Mouse (Mus musculus): ENCODE results near the gene Il1b. TPM values are rescaled to one million over a fixed set of nuclear protein-coding genes. Genes with fewer than 3 reads are reported as not detected.

The Il1b gene
- not detected for total RNA-seq (2021)
- long read RNA-seq, experiment 1: 0 reads
- long read RNA-seq, experiment 2: 0 reads

DNA sequence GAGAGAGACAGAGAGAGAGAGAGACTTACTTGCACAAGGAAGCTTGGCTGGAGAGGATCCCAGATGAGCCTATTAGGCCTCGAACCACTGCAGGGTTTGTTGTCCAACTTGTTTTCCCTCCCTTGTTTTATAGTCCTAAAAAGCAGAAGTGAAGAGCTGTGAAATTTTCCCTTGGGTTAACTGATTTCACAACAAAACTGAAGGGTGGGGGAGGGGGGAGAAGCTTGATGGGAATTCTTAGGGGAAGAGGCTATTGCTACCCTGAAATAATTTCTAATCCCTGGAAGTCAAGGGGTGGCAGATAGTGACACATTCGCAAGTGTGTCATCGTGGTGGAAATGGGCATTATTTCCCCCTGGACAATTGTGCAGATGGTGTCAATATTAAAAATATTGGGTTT lies at the start of gene Il1b:
Il1b (minus strand) TSS at position 101 of the 400 bp plus-strand sequence.
- H3K4me3 ChIP-seq: no peak within 1 kb of the TSS
- no peak for DNase-seq
- intact Hi-C loops (cut with DNase I): no loop called here
- TF ChIP-seq CTCF (IDR thresholded peaks at IDR 0.05): no peak
- no peak within 1 kb of the TSS for H3K27ac ChIP-seq

- intact Hi-C loops (cut with DNase I): no loop called here
- peak overlapping the region; percentile 57 for H3K27ac ChIP-seq
- DNase-seq: peak; percentile 20
- TF ChIP-seq CTCF (IDR thresholded peaks at IDR 0.05): no peak
- no peak overlapping the region for H3K4me3 ChIP-seq
Measured at GRCm38 (mm10) chr2:129419361-129419880, 48.5 kb upstream of the Il1b start.

DNA sequence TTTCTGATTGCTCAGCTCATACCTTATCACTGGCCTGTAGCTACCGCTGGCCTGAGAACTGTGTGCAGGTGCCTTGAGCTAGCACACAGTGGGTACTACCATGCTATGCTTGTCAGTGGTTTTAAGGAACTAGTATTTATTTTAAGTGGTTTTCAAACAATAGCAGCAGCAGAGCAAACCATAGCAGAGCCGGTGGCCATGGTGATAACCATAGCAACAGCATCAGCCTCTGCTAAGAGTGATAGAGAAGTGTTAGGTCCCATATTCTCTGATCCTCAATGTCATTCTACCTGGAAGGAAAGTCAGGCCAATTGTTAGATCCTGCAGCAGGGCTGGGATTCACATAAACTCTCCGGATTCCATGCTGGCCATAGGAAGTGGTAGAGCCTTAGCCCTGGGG lies 43.7 kb upstream of the Il1b start:
- DNase-seq: no peak
- H3K4me3 ChIP-seq: no peak overlapping the region
- intact Hi-C loops (cut with DNase I): no loop called here
- TF ChIP-seq CTCF (IDR thresholded peaks at IDR 0.05): no peak
- no peak overlapping the region for H3K27ac ChIP-seq

GRCm38 (mm10) chr2:129413488-129413887 lies 42.5 kb upstream of the Il1b start:
- intact Hi-C loops (cut with DNase I): no loop called here
- DNase-seq: no peak
- no peak for TF ChIP-seq CTCF (IDR thresholded peaks at IDR 0.05)
- Histone ChIP-seq H3K27ac (no peak overlapping the region), H3K4me3 (no peak overlapping the region)

- no peak overlapping the region for H3K27ac ChIP-seq
- no peak for DNase-seq
- intact Hi-C loops (cut with DNase I): no loop called here
- TF ChIP-seq CTCF (IDR thresholded peaks at IDR 0.05): no peak
- no peak overlapping the region for H3K4me3 ChIP-seq
Measured at GRCm38 (mm10) chr2:129411651-129412050, 40.7 kb upstream of the Il1b start.

DNA sequence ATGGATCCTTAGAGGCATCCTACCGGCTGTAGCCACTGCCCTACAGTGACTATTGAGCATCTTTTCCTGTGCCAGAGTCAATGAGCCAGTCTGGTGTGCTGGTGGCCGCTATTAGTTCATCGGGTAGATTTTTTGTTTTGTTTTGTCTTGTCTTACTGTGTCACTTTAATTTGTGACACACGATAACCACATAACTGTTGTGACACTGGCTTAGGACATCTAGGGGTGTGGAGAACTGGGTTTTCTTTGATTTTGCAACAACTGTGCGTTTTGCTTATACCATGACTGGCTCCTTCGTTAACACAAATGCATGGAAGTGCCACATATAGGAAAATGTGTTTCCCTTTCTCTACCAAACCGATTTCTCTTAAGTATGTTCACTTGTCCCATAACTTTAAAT lies 39.4 kb upstream of the Il1b start:
- H3K27ac ChIP-seq: no peak overlapping the region
- H3K4me3 ChIP-seq: no peak overlapping the region
- DNase-seq: no peak
- intact Hi-C loops (cut with DNase I): no loop called here
- no peak for TF ChIP-seq CTCF (IDR thresholded peaks at IDR 0.05)

DNA sequence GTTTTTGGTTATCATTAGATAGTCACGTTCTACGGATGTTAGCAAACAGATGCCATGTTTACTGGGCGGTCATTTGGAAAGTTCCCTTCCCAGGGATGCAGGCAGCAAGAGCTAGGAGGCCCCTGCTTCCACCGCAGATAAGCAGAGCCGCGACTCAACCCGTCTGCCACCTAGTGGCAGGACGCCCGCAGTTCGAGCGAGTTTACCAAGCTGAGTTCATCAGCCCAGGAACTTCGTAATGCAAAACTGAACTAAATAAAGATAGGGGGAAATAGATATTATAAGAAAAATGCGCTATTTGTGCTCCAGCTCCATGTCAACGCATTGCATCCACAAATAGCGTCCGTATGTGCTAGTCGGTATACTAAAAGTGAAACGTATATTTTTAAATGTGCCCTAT lies 37.5 kb upstream of the Il1b start:
- TF ChIP-seq CTCF (IDR thresholded peaks at IDR 0.05): peak; percentile 78
- Histone ChIP-seq H3K27ac (no peak overlapping the region), H3K4me3 (peak overlapping the region; percentile 23; the same call in 1 of the 2 replicates)
- peak; percentile 77 for DNase-seq
- intact Hi-C loops (cut with DNase I): loop anchor here (10.0 kb wide), 1 partner anchor 114 kb away; the partner anchor contains the start of gene Ckap2l

- 0 out of 2 replicates have a peak overlapping the region, but pooled peaks have one; percentile 12 for H3K27ac ChIP-seq
- H3K4me3 ChIP-seq: no peak overlapping the region
- no peak for DNase-seq
- intact Hi-C loops (cut with DNase I): loop anchor here (10.0 kb wide), 1 partner anchor 113 kb away; the partner anchor contains the start of gene Ckap2l
- no peak for TF ChIP-seq CTCF (IDR thresholded peaks at IDR 0.05)
Measured at GRCm38 (mm10) chr2:129407596-129407995, 36.7 kb upstream of the Il1b start.

DNA sequence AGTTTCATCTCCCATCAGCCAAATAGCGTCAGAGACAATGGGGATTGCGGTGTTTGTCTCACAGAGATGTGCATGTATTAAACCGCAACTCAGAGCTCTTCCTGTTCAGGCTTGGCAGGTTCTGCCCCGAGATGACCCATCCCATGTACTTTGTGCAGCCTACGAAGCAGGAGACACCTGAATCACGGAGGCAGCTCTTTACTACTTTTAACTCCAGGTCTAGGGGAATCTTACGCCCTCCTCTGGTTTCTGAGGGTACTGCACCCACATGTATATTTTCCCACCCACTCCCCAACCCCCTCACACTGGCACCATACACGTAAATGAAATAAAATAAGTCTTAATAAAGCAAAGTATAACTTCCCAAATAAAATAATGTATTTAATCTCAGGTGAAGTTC lies 35.6 kb upstream of the Il1b start:
- intact Hi-C loops (cut with DNase I): loop anchor here (10.0 kb wide), 1 partner anchor 112 kb away; the partner anchor contains the start of gene Ckap2l
- peak; percentile 26; the same call in 1 of the 2 replicates for TF ChIP-seq CTCF (IDR thresholded peaks at IDR 0.05)
- H3K27ac ChIP-seq: no peak overlapping the region
- DNase-seq: no peak
- H3K4me3 ChIP-seq: no peak overlapping the region

DNA sequence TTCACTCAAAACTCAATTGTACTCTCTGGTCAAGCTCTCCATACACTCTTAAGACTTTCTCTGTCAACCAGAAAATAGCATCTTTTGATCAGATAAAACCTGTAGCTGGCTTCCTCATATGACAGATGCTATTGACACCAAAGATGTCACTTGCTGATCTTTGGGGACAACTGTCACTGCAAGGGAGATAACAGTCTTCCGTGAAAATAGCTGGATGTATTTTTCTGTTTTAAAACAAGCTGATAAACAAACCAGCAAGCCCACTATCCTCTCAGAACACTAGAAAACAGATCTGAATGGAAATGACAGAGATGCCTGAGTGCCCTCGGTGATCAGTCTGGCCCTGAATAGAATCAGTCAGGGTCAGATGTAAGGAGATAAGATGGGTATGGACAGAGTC lies 32.8 kb upstream of the Il1b start:
- Histone ChIP-seq H3K27ac (no peak overlapping the region), H3K4me3 (no peak overlapping the region)
- intact Hi-C loops (cut with DNase I): loop anchor here (10.0 kb wide), 1 partner anchor 109 kb away; the partner anchor contains the start of gene Ckap2l
- no peak for DNase-seq
- no peak for TF ChIP-seq CTCF (IDR thresholded peaks at IDR 0.05)

DNA sequence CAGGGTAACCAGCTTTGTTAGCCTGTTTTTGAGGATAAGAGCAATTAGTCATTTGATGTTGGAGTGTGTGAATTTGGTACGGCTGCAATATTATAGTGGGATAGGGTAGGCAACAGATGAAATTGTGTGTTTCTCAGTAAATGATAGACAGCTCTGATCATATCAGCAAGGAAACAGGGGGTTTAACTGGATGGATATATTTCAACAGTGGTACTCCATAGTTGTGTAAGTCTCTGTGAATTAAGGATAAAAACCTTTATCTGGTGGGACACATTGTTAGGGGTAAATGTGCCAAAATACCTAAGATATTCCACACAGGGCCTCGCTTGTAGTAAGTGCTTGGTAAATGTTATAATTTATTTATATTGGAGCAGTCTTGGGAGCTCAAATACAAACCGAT lies 31.4 kb upstream of the Il1b start:
- intact Hi-C loops (cut with DNase I): loop anchor here (10.0 kb wide), 1 partner anchor 108 kb away; the partner anchor contains the start of gene Ckap2l
- Histone ChIP-seq H3K27ac (no peak overlapping the region), H3K4me3 (no peak overlapping the region)
- no peak for DNase-seq
- TF ChIP-seq CTCF (IDR thresholded peaks at IDR 0.05): no peak

DNA sequence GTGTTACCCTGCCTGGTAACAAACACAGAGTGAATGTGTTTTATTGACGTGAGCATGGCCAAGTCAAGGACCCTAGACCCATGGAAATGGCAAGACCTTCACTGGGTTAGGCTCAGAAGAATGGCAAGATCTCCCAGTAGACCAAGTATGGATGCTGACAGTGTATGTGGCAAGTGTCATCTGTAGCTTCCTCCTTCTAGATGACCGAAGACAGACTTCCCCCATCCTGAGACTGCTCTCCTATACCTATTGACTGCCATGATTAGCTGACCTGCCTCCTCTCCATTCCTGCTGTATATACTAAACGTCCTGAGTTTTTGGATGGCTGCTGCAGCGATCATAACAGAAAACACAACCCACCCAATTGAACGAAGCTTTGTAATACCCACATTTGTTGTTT lies 30.9 kb upstream of the Il1b start:
- Histone ChIP-seq H3K4me3 (no peak overlapping the region), H3K27ac (no peak overlapping the region)
- intact Hi-C loops (cut with DNase I): loop anchor here (10.0 kb wide), 1 partner anchor 107 kb away; the partner anchor contains the start of gene Ckap2l
- no peak for DNase-seq
- TF ChIP-seq CTCF (IDR thresholded peaks at IDR 0.05): no peak

DNA sequence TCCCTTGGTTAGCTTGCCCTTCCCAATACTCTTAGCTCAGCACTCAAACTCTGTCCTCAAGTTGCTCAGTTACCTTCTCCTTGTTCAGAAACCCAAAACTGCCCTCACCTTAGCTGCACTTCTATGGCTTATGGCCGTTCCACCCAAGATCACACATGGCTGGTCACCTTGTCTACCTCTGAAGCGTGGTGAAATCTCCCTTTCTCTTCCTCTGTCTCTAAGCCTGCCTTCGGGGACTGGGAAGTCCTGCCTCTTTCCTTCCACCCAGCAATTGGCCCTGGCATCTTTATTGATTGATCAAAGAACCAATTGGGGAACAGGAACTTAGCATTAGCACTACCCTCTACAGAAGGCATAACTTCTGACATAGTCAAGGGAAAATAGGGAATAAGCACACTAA lies 27.2 kb upstream of the Il1b start:
- intact Hi-C loops (cut with DNase I): no loop called here
- no peak overlapping the region for H3K27ac ChIP-seq
- H3K4me3 ChIP-seq: no peak overlapping the region
- no peak for TF ChIP-seq CTCF (IDR thresholded peaks at IDR 0.05)
- DNase-seq: no peak

DNA sequence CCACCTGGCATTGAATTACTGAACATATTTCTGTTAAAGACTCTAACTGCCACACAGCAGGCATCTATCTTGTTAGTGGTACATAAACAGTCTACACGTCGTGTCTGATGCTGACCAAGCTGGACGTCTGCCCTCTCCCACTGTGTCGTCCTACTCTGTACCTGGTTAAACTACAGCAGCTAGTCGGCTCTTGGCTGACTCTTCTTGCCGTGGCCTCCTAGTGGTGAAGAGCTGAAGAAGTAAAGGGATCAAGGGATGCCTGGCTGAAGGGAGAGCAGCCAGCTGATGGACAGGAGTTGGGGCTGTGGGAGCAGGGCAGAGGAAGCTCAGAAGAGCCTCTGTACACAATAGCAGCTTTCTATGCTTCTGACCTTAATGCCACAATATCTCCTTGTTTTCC lies 22.6 kb upstream of the Il1b start:
- Histone ChIP-seq H3K4me3 (no peak overlapping the region), H3K27ac (no peak overlapping the region)
- TF ChIP-seq CTCF (IDR thresholded peaks at IDR 0.05): peak; percentile 30; the same call in 1 of the 2 replicates
- DNase-seq: no peak
- intact Hi-C loops (cut with DNase I): no loop called here
